Mouse (Mus musculus) C2C12 (cell line): Measurements from ENCODE around the gene Ssbp2.

ENCODE experiments used
- CEBPB ChIP-seq: IDR thresholded peaks from one replicate; pipeline ENCODE4 v1.6.1; 2011; ENCODE audit warnings: low read depth, mild to moderate bottlenecking, control low read depth, moderate library complexity
- CTCF ChIP-seq: IDR thresholded peaks from one replicate; pipeline ENCODE4 v1.5.1; 2011; ENCODE audit not compliant: control insufficient read depth, insufficient read depth, insufficient read length
- USF1 ChIP-seq: IDR thresholded peaks from one replicate; pipeline ENCODE4 v1.6.1; 2011; ENCODE audit warnings: low read depth, mild to moderate bottlenecking, control low read depth, moderate library complexity

GRCm38 (mm10) chr13:91636814-91637213, 176.7 kb downstream of the Ssbp2 start:
- TF ChIP-seq CTCF, result peak; percentile 37
- no peak for TF ChIP-seq USF1
- no peak for TF ChIP-seq CEBPB
